Mouse (Mus musculus): ENCODE data around the gene Lrp6.

GRCm38 (mm10) chr6:134443925-134444324 is 122.8 kb downstream of the Lrp6 start:
- no peak for TF ChIP-seq CTCF (IDR thresholded peaks at IDR 0.05; ENCODE audit: low read depth)
- TF ChIP-seq EP300 (IDR thresholded peaks at IDR 0.05; ENCODE audit: low read depth): no peak
